Mouse (Mus musculus): ENCODE results near the gene Tacr1.

Gene Tacr1

GRCm38 (mm10) chr6:82528631-82529030, 126.5 kb downstream of the Tacr1 start:
- no peak for DNase-seq

- no peak for DNase-seq
These were observed 134.5 kb downstream of the Tacr1 start for GRCm38 (mm10) chr6:82536641-82537040.

- DNase-seq: no peak
These were observed 147.1 kb downstream of the Tacr1 start for GRCm38 (mm10) chr6:82549270-82549669.

DNA sequence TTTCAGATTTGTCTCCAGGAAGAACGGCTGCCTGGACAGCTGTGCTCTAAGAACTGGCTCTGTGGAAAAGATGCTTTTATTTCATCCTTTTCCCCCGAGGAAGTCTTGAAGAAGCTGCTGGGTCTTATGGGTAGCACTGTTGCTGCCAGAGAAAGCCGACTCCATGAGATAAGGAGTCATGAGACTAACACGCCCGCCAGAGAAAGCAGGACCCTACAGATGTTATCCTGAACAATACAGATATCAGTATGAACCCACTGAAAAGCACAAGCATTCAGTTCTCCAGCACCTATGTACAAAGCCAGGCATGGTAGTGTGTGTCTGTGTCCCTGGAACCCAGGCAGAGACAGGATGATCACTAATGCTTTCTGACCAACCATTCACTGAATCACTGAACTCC, 173.3 kb downstream of the Tacr1 start:
- DNase-seq: no peak

GRCm38 (mm10) chr6:82585396-82585795, 183.3 kb downstream of the Tacr1 start:
- DNase-seq: no peak

DNA sequence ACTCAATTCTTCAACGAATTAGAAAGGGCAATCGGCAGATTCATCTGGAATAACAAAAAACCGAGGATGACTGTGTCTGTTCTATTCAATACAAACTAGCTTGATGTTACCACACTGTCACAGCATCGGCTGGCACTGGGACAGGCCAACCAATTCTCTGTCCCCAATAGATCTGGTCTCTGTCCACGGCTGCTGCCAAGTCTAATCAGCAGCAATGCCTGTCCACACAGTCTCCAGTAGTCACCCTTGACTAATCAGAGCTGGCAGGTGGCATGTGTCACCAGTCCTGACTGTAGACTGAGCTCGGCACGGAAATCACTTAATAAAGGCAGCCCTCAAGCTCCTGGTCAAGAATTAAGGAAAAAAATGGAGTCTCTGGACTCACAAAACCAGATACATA, 187.3 kb downstream of the Tacr1 start:
- no peak for DNase-seq

GRCm38 (mm10) chr6:82595461-82596090, 193.4 kb downstream of the Tacr1 start:
- no peak for DNase-seq

GRCm38 (mm10) chr6:82603228-82603627, 201.1 kb downstream of the Tacr1 start:
- DNase-seq: no peak

- DNase-seq: peak; percentile 7
These were observed 201.5 kb downstream of the Tacr1 start for GRCm38 (mm10) chr6:82603665-82604064.

GRCm38 (mm10) chr6:82604791-82605190, 202.7 kb downstream of the Tacr1 start:
- no peak for DNase-seq

DNA sequence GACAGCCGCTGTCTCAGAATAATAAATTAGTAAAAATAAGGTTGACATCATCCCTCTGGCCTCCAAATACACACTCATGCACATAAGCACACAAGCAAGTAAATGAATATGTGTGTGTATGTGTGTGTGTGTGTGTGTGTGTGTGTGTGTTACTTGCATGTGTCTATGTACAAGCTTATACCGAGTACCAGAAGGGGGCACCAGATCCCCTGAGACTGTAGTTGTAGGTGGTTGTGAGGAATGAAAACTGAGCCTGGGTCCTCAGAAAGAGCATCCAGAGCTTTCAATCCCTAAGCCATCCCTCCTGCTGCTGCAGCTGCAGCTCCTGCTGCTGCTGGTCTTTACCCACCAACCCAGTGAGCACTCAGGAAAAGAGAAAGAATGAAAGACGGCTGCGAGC, 206.6 kb downstream of the Tacr1 start:
- DNase-seq: no peak

DNA sequence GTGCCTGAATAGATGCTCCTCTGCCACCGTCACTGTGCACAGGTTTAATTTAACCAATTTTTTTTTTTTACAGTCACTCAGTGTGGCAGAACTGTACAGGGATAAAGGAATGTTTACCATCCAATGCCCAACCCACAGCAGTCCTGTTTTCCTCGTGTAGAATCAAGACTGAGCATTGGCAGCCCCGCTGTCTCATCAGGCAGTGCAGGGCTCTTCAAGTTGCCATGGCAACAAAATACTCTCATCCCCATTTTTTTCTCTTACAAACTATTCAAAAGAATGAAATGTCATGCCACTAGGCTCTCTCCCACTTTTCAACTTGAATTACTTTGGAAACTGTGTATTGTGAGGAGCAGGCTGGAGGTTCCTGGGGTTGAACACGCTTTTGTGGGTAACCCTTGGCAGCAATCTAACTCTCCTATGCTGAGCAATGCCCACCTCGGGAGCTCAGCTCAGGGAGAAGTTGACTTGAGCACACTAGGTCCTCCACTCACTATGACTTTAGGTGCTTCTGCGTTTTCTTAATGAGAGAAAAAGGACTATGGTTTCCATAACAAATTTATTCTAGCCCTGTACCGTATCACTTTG, 207.3 kb downstream of the Tacr1 start:
- no peak for DNase-seq

Measured in kidney, adult 18-20 months (tissue).